Mouse (Mus musculus): ENCODE results near the gene Olfr459.
A peak's percentile ranks its signal among the peaks of the same experiment; 100 is the strongest.

GRCm38 (mm10) chr6:41761702-41762369, 13.1 kb downstream of the Olfr459 start:
- TF ChIP-seq CTCF (IDR thresholded peaks at IDR 0.05; ENCODE audit: insufficient read depth, low read length) (peak; percentile 37; the same call in 1 of the 2 replicates), POLR2A (IDR thresholded peaks at IDR 0.05; ENCODE audit: borderline replicate concordance, extremely low read depth, low read depth, low read length) (no peak)
